Mouse (Mus musculus) small intestine, adult 2 months (tissue): Measurements from ENCODE around the gene Gm10260. TPM values are rescaled to one million over a fixed set of nuclear protein-coding genes. Genes with fewer than 3 reads are reported as not detected.

Experiments
- H3K27ac ChIP-seq: fragments of 200-500 bp; 2 replicates; pipeline ENCODE4 v1.5.1; 2012; ENCODE audit warnings: low read depth, low read length, control low read depth, inconsistent platforms; ENCODE audit not compliant: insufficient read depth
- H3K27me3 ChIP-seq: fragments of 200-500 bp; 2 replicates; pipeline ENCODE4 v1.6.1; 2012; ENCODE audit warnings: mild to moderate bottlenecking, moderate library complexity, low read length, inconsistent platforms; ENCODE audit not compliant: control insufficient read depth, insufficient read depth
- H3K36me3 ChIP-seq: fragments of 200-500 bp; 2 replicates; pipeline ENCODE4 v1.6.1; 2012; ENCODE audit warnings: mild to moderate bottlenecking, low read length, control low read depth, inconsistent platforms; ENCODE audit not compliant: control insufficient read depth, insufficient read depth
- H3K4me1 ChIP-seq: fragments of 200-500 bp; 2 replicates; pipeline ENCODE4 v1.6.1; 2012; ENCODE audit warnings: low read length, inconsistent platforms, mixed read lengths; ENCODE audit not compliant: control insufficient read depth, insufficient read depth, insufficient read length
- H3K4me3 ChIP-seq: fragments of 200-500 bp; 2 replicates; pipeline ENCODE4 v1.5.1; 2012; ENCODE audit warnings: low read depth, mild to moderate bottlenecking, control low read depth, inconsistent platforms, low read length, moderate library complexity
- CTCF ChIP-seq: fragments of 200-500 bp; IDR thresholded peaks from 2 replicates; pipeline ENCODE4 v1.5.1; 2012; ENCODE audit warnings: low read depth, mild to moderate bottlenecking, control low read depth, inconsistent platforms, low read length, moderate library complexity, mixed read lengths; ENCODE audit not compliant: insufficient replicate concordance, insufficient read length; ENCODE audit errors: extremely low read depth
- POLR2A ChIP-seq: fragments of 200-500 bp; IDR thresholded peaks from 2 replicates; pipeline ENCODE4 v1.6.1; 2012; ENCODE audit warnings: low read depth, mild to moderate bottlenecking, control low read depth, inconsistent platforms, low read length, moderate library complexity
- WGBS: fragments of 180-500 bp; shearing (Covaris S2); methylation state at CpG from one replicate; pipeline ENCODE4 v1.1.7; 2018; 5-methylcytosine and 5-hydroxymethylcytosine counted together
- polyA plus RNA-seq: library from polyadenylated mRNA; depleted of rRNA; stranded (reverse); fragments of >200 nt; gene quantifications from 2 replicates; pipeline ENCODE4 v1.2.3, GENCODE M21; 2012; rRNA removed

Gm10260 gene
- 1.2 and 2.9 TPM in 2 replicates for polyA plus RNA-seq

- no peak within 1 kb of the TSS for H3K4me3 ChIP-seq
- 97% methylated on average over 11 of the region's 11 CpGs for WGBS
- H3K27ac ChIP-seq = no peak within 1 kb of the TSS
- TF ChIP-seq CTCF (no peak), POLR2A (no peak)
- H3K4me1 ChIP-seq = no peaks in the 10 kb centered on the region
- no peaks in the 10 kb centered on the region for H3K36me3 ChIP-seq
- no peaks in the 10 kb centered on the region for H3K27me3 ChIP-seq
Observed at GRCm38 (mm10) chr13:97760532-97760931, at the start of gene Gm10260. Gene Gm10260 (minus strand): TSS chr13:97760632.

DNA sequence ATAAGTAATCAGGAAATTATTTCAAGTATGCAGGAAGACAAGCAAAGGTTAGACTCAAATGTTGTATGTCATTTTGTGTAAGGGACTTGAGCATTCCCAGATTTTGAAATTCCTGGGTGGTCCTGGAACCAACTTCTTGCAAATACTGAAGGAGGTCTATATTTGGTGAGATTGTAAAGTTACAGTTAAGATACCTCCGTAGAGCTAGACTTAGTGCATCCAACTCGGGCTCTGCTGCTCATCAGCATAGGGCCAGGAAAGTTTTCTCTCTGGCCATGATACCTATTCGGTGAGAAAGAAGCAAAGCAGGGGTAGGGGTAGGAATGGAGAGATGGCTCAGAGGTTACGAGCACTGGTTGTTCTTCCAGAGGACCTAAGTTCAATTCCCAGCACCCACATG lies 49.4 kb upstream of the Gm10260 start:
- WGBS = 92% methylated on average over 4 of the region's 4 CpGs
- H3K36me3 ChIP-seq = no peaks in the 10 kb centered on the region
- TF ChIP-seq CTCF (no peak), POLR2A (no peak)
- H3K4me3 ChIP-seq = no peak overlapping the region
- H3K4me1 ChIP-seq = no peaks in the 10 kb centered on the region
- no peaks in the 10 kb centered on the region for H3K27me3 ChIP-seq
- H3K27ac ChIP-seq = no peak overlapping the region

DNA sequence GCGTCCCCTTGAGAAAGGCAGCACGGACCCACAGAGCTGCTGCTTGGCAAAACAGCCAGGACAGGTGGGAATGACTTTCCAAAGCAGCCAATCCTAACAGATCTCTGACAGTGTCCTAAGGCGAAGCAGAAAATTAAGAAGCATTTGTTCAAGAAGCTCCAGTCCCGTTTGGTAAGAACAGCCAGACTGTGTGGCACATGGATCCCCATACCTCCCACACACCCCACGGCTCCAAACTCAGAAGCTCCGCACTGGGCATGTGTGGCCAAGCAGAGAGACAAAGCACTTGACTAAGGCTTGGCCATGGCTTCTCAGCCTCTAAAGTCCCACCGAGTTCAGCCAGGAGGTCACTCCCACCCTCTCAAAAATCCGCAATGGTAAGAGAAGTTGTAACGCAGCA lies 45.5 kb upstream of the Gm10260 start:
- Histone ChIP-seq H3K27ac (no peak overlapping the region), H3K4me3 (no peak overlapping the region), H3K27me3 (no peaks in the 10 kb centered on the region), H3K36me3 (no peaks in the 10 kb centered on the region), H3K4me1 (no peaks in the 10 kb centered on the region)
- TF ChIP-seq POLR2A = no peak
- WGBS = 90% methylated on average over 9 of the region's 9 CpGs

- no peaks in the 10 kb centered on the region for H3K36me3 ChIP-seq
- H3K4me1 ChIP-seq = no peaks in the 10 kb centered on the region
- no peak overlapping the region for H3K4me3 ChIP-seq
- H3K27ac ChIP-seq = no peak overlapping the region
- H3K27me3 ChIP-seq = no peaks in the 10 kb centered on the region
- no peak for TF ChIP-seq POLR2A
- TF ChIP-seq CTCF = no peak
- WGBS = 71% methylated on average over 4 of the region's 4 CpGs
Observed at GRCm38 (mm10) chr13:97802386-97802785, 42.0 kb upstream of the Gm10260 start.

DNA sequence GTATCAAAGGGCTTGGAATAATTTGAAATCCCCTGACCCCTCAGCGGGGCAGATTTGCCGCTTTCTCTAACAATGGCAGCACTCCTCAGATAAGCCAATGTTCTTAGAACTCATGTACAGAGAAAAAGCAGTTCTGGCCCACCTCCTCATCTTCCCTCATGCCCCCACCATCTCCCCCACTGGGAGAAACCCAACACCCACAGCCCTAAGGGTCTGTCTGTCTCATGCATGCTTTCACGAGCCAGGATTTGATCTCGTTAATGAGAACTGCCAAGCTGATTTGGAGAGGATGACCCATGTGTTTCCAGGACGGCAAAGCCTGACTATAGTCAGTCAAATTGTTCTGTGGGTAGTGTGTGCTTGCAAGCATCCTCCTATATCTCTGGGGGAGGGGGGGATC lies 37.0 kb upstream of the Gm10260 start:
- no peak for TF ChIP-seq CTCF
- TF ChIP-seq POLR2A = no peak
- Histone ChIP-seq H3K4me3 (no peak overlapping the region), H3K27ac (no peak overlapping the region), H3K36me3 (no peaks in the 10 kb centered on the region), H3K4me1 (no peaks in the 10 kb centered on the region), H3K27me3 (no peaks in the 10 kb centered on the region)
- 92% methylated on average over 5 of the region's 5 CpGs for WGBS

DNA sequence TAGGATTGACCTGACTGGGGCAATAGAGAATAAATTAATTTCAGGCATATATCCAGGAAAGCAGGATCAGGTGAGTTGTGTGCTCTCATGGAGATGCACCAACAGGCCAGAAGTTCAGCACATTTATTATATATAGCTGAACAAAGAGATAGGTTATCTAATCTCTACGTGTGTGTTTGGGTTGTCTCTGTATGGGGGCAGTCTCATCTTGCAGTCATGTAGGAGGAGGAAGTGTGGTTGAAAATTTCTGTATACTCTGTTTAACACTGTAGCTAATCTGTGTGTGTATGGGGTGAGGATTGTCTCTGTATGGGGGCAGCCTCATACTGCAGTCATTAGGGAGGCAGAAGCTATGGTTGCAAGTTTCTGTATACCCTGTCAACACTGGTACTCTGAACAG lies 34.3 kb upstream of the Gm10260 start:
- Histone ChIP-seq H3K36me3 (no peaks in the 10 kb centered on the region), H3K27ac (no peak overlapping the region), H3K4me3 (no peak overlapping the region), H3K27me3 (no peaks in the 10 kb centered on the region), H3K4me1 (no peaks in the 10 kb centered on the region)
- TF ChIP-seq POLR2A (no peak), CTCF (no peak)
- 18% methylated on average over 1 of the region's 1 CpGs for WGBS

- Histone ChIP-seq H3K27ac (no peak overlapping the region), H3K4me1 (no peaks in the 10 kb centered on the region), H3K27me3 (no peaks in the 10 kb centered on the region), H3K36me3 (no peaks in the 10 kb centered on the region), H3K4me3 (no peak overlapping the region)
- TF ChIP-seq POLR2A (no peak), CTCF (no peak)
- WGBS = 85% methylated on average over 1 of the region's 1 CpGs
Observed at GRCm38 (mm10) chr13:97793932-97794331, 33.5 kb upstream of the Gm10260 start.

GRCm38 (mm10) chr13:97791664-97792063 lies 31.2 kb upstream of the Gm10260 start:
- Histone ChIP-seq H3K36me3 (no peaks in the 10 kb centered on the region), H3K4me1 (no peaks in the 10 kb centered on the region), H3K4me3 (no peak overlapping the region), H3K27me3 (no peaks in the 10 kb centered on the region), H3K27ac (no peak overlapping the region)
- 84% methylated on average over 6 of the region's 6 CpGs for WGBS
- TF ChIP-seq CTCF (no peak), POLR2A (no peak)
